Mouse (Mus musculus) kidney, adult 2 months (tissue): Measurements from ENCODE around the gene Smg6.

Experiments used
- CTCF ChIP-seq: fragments of 200-500 bp; conservative IDR thresholded peaks from 2 replicates; pipeline ENCODE4 v1.5.1; 2011; ENCODE audit warnings: low read depth, mild to moderate bottlenecking, control low read depth, low read length, moderate library complexity, mixed read lengths; ENCODE audit not compliant: insufficient read depth, insufficient read length
- POLR2A ChIP-seq: fragments of 200-500 bp; IDR thresholded peaks from one replicate; pipeline ENCODE4 v1.6.1; 2011; ENCODE audit warnings: low read depth, low read length, control low read depth

- TF ChIP-seq CTCF (no peak), POLR2A (no peak)
Observed at GRCm38 (mm10) chr11:74883098-74883497, 42.5 kb upstream of the Smg6 start.
